Mouse (Mus musculus) c-Kit-positive CD71-positive TER-119-positive erythroid progenitor cells, embryonic 14.5 days (primary cell): ENCODE measurements around the gene Draxin.
"Not testable (repeated sequence)": the region's sequence is repeated elsewhere in the genome, so short reads cannot be mapped to it uniquely, and the experiment has no call there.

Experiments used
- DNase-seq: peaks from one replicate; pipeline ENCODE4 v3.0.0-alpha.2; 2013; ENCODE audit warnings: low spot score

Gene Draxin

DNA sequence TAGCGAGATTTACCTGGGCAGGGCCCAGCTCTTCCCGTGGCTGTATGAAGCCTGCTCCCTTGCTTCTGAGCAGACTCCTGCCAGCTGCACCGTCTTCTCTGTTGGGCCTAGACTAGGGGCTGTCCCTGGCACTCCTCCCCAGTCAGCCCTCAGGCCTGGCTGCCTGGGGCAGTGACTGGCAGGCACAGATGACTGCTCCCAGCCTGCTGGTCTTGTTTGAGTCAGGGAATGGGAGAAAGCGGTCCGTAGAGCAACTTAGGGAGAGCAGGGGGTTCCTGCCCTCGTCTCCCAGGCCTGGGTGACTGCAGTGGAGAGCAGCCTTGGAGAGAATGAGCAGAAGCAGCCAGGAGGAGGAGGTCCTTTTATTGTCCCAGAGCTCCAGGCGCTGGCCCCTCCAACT, 74.3 kb downstream of the Draxin start:
- no peak for DNase-seq

DNA sequence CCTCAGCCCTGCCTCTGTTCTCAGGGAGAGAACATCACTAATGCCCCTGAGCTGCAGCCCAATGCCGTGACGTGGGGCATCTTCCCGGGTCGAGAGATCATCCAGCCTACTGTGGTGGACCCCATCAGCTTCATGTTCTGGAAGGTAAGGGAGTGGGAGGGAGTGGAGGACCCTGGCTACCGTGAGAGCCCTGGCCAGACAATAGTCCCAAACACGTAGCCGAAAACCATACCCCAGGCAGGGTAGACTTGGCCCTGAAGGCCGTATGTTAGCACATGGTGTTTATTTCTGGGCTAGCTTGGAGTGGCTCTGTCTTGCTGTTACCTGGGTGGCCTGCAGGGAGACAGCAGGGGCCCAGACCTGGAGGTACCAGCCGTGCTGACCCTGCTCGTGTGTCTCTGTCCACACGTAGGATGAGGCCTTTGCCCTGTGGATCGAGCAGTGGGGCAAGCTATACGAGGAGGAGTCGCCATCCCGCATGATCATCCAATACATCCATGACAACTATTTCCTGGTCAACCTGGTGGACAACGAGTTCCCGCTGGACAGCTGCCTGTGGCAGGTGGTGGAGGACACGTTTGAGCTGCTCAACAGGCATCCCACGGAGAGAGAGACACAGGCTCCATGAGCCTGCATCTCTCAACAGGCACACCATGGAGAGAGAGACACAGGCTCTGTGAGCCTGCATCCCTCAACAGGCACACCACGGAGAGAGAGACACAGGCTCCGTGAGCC, 75.4 kb downstream of the Draxin start:
- DNase-seq: no peak

DNA sequence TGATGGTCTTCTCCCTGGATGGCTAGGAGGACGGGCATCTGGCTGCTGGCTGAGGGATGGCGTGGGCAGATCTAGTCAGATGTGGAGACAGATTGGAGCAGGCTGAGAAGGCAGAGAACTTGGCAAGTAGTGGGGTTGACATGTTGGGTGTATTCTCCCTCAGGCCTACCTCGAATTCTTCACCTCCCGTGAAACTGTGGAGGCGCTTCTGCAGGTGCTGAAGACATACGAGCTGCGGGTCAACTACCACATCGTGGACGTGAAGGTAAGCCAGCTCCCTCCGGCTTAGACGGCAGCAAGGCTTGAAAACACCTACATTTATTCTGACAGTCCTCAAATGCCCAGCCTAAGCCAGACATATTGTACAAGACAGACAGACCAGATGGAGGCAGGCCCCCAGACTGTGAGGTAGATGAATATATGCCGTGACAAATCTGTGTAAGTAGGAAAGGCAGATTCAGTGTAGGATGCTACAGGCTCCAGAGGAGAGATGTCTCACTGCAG, 77.0 kb downstream of the Draxin start:
- DNase-seq: no peak

DNA sequence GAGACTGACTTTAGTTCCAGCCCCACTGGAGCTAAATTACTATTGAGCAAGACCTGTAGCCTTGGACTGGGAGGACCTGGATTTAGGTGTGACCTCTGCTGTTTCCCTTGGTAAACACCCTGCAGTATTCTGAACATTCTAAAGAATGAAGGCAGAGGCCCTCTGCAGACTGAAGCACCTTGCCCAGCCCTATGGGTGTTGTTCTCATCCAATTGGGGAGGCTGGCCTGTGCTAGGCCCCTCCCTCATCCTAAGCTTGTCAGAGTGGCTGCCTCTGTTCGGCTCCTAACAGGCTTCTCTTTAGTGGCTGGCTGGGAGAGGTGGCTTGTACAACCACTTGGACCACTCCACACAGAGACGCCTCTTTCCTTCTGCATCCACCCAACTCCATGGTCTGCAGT, 77.5 kb downstream of the Draxin start:
- DNase-seq: no peak

DNA sequence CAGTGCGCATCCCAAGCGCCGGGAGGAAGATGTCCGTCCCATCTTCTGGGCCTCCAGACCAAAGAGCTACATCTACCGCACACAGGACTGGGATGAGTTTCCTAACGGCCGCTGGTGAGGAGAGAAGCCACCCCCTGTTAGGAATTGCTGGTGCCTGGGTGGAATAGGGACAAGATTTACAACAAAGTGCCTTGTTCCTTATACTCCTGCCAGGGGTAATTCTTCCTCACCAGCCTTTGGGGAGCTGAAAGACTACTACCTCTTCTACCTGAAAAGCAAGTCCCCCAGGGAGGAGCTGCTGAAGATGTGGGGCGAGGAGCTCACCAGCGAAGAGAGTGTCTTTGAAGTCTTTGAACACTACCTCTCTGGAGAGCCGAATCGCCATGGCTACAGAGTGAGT, 78.6 kb downstream of the Draxin start:
- no peak for DNase-seq

DNA sequence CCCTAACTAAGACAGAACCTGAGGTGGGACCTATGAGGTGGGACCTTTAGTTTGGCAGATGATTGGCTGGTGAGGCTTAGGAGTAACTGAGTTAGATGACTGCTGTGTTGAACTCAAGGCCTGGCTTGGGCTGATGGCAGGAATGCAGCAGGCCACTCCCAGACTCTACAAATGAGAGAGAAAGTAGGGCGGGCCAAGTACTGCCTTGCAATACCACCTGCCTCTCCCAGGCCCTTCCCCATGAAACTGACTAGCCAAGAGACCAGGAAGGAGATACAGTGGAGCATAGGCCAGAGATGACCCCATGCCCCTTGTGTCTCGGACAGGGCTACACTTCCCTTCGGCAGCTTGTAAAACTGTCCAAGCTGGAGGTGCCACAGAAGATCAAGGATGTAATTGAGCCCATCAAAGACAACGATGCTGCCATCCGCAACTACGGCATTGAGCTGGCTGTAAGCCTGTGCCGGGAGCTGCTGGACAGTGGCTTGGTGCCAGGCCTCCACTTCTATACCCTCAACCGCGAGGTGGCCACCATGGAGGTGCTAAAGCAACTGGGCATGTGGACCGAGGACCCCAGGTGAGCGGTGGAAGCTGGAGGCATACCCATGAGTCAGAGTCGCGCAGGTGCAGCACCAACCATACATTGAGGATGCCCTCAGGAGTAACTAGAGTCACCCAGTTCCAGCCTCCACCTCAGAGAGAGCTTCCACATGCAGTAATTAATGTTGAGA, 79.3 kb downstream of the Draxin start:
- no peak for DNase-seq

DNA sequence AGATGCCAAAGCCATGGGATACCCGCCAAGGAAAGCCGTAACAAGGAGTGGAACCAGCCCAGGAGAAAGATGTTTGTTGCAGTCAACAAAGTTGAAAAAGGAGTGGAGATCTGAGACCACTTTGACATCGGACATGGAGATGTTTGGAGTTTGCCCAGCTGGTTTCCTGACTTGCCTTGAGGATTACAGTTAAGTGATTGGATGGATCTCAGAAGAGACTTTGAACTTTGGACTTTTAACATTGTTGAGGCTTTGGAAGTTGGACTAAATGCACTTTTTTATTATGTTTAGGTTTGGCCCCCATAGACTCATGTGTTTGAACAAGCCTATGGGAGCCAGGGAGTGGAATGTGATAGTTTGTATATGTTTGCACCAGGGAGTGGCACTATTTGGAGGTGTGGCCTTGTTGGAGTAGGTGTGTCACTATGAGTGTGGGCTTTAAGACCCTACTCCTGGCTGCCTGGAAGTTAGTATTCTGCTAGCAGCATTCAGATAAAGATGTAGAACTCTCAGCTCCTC, 80.0 kb downstream of the Draxin start:
- DNase-seq: not testable (repeated sequence)
